Mouse (Mus musculus): ENCODE data around the gene Os9.

- TF ChIP-seq CTCF (conservative IDR thresholded peaks at IDR 0.05; ENCODE audit: insufficient read depth, insufficient read length, low read depth, low read length) (no peak), POLR2A (IDR thresholded peaks at IDR 0.05; ENCODE audit: low read depth, low read length) (no peak)
Measured at GRCm38 (mm10) chr10:127150471-127150872, 29.5 kb upstream of the Os9 start.
